Mouse (Mus musculus) midbrain, embryonic 12.5 days (tissue): ENCODE data around the gene Gpr135. TPM values are rescaled to one million over a fixed set of nuclear protein-coding genes. Genes with fewer than 3 reads are reported as not detected.

Experiments
- ATAC-seq: fragments of 200-750 bp; cut with Nextera tagmentation; 2 replicates; pipeline ENCODE4 v1.8.0; 2017; ENCODE audit warnings: low read depth, moderate TSS enrichment, moderate library complexity; ENCODE audit not compliant: low FRiP score
- H3K27ac ChIP-seq: fragments of 300-500 bp; sonication (generic); replicated peaks from 2 replicates; pipeline ENCODE4 v1.5.1; 2016; ENCODE audit warnings: mild to moderate bottlenecking
- H3K27me3 ChIP-seq: fragments of 300-500 bp; sonication (generic); 2 replicates; pipeline ENCODE4 v1.6.1; 2016; ENCODE audit warnings: mild to moderate bottlenecking
- H3K36me3 ChIP-seq: fragments of 300-500 bp; sonication (generic); 2 replicates; pipeline ENCODE4 v1.6.1; 2016
- H3K4me1 ChIP-seq: fragments of 300-500 bp; sonication (generic); 2 replicates; pipeline ENCODE4 v1.6.1; 2016
- H3K4me2 ChIP-seq: fragments of 300-500 bp; sonication (generic); replicated peaks from 2 replicates; pipeline ENCODE4 v1.6.1; 2016; ENCODE audit warnings: mild to moderate bottlenecking, moderate library complexity
- H3K4me3 ChIP-seq: fragments of 300-500 bp; sonication (generic); 2 replicates; pipeline ENCODE4 v1.5.1; 2016; ENCODE audit warnings: mild to moderate bottlenecking
- H3K9ac ChIP-seq: fragments of 300-500 bp; sonication (generic); replicated peaks from 2 replicates; pipeline ENCODE4 v1.6.1; 2016; ENCODE audit warnings: mild to moderate bottlenecking, moderate library complexity
- H3K9me3 ChIP-seq: fragments of 300-500 bp; sonication (generic); 2 replicates; pipeline ENCODE4 v1.6.1; 2016; ENCODE audit warnings: mild to moderate bottlenecking
- WGBS: fragments of 180-500 bp; shearing (Covaris S2); methylation state at CpG from one replicate; pipeline ENCODE4 v1.1.7; 2016; 5-methylcytosine and 5-hydroxymethylcytosine counted together
- polyA plus RNA-seq: library from polyadenylated mRNA; unstranded; fragments of >200 nt; fragmentation: Nextera tagmentation; extraction: Ambion mirVana; gene quantifications from 2 replicates; pipeline ENCODE4 v1.2.1, GENCODE M21; 2016

Gpr135 gene
- polyA plus RNA-seq, 1 experiment from 2014 or later: 1.7 TPM

DNA sequence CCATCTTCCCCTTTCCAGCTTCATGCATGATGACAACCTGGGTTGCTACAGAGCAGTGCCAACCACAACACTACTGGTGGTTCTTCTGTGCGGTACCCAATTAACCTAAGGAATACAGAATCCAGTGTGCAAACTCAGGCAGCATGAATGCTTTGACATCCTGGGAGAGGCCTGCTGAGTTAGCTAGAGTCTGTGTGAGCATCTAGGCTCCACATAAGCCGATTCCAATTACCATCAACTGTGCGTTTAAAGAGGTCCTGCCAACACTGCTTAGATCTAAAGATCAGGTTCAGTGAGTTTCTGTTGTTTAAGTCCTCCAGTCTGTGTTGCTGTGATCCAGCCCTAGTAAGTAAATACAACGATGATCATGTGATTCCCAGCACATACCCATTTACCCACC, 50.6 kb downstream of the Gpr135 start:
- 79% methylated on average over 4 of the region's 4 CpGs for WGBS
- Histone ChIP-seq H3K4me2 (no peak overlapping the region), H3K27ac (no peak overlapping the region), H3K9me3 (no peaks in the 10 kb centered on the region), H3K36me3 (no peaks in the 10 kb centered on the region), H3K9ac (no peak overlapping the region), H3K4me3 (no peak overlapping the region), H3K4me1 (no peaks in the 10 kb centered on the region), H3K27me3 (no peaks in the 10 kb centered on the region)
- ATAC-seq: no peak

Other genes starting within 250 kb of the Gpr135 start
- gene Daam1, start 240.0 kb downstream of the Gpr135 start, polyA plus RNA-seq: 15.7 and 16.9 TPM in 2 replicates
- gene L3hypdh, start 14.3 kb upstream of the Gpr135 start, polyA plus RNA-seq: 8.5 and 10.2 TPM in 2 replicates
- 98.1 and 99.3 TPM in 2 replicates for gene Jkamp, start 14.5 kb upstream of the Gpr135 start, polyA plus RNA-seq
- gene Ccdc175, start 113.9 kb upstream of the Gpr135 start, polyA plus RNA-seq: 0.12 TPM in 1 of 2 replicates, not detected in the other